Mouse (Mus musculus): ENCODE measurements around the gene Castor2. TPM values are rescaled to one million over a fixed set of nuclear protein-coding genes. Genes with fewer than 3 reads are reported as not detected.

The Castor2 gene
- 27.5 and 39.3 TPM in 2 replicates for polyA plus RNA-seq (2012; rRNA removed)

GRCm38 (mm10) chr5:134099496-134100211 lies at the start of gene Castor2:
Castor2 (plus strand) TSS chr5:134099711.
- Histone ChIP-seq H3K4me3 (ENCODE audit: insufficient read depth, low read depth, low read length) (peak within 1 kb of the TSS; percentile 63), H3K27ac (ENCODE audit: insufficient read depth, low read depth, low read length) (peak within 1 kb of the TSS; percentile 89), H3K36me3 (ENCODE audit: control insufficient read depth, insufficient read depth, low read length) (no peaks in the 10 kb centered on the region), H3K4me1 (ENCODE audit: control insufficient read depth, insufficient read depth, low read length) (peaks cover 11% of the 10 kb centered on the region; the same call in 1 of the 2 replicates), H3K27me3 (replicated peaks; ENCODE audit: control insufficient read depth, insufficient read depth, low read length) (no peaks in the 10 kb centered on the region)
- under 1% methylated on average over 58 of the region's 58 CpGs for WGBS
- DNase-seq, result peak; percentile 98
- TF ChIP-seq CTCF (conservative IDR thresholded peaks at IDR 0.05; ENCODE audit: insufficient read depth, insufficient read length, low read depth, low read length) (no peak), POLR2A (IDR thresholded peaks at IDR 0.05; ENCODE audit: low read depth, low read length) (peak; percentile 9)

- no peaks in the 10 kb centered on the region for H3K4me1 ChIP-seq (ENCODE audit: control insufficient read depth, insufficient read depth, low read length)
- H3K27ac ChIP-seq (ENCODE audit: insufficient read depth, low read depth, low read length), result no peak overlapping the region
- H3K4me3 ChIP-seq (ENCODE audit: insufficient read depth, low read depth, low read length), result no peak overlapping the region
- no peak for DNase-seq
- no peaks in the 10 kb centered on the region for H3K27me3 ChIP-seq (replicated peaks; ENCODE audit: control insufficient read depth, insufficient read depth, low read length)
- 14% methylated on average over 10 of the region's 10 CpGs for WGBS
- H3K36me3 ChIP-seq (ENCODE audit: control insufficient read depth, insufficient read depth, low read length), result no peaks in the 10 kb centered on the region
- TF ChIP-seq CTCF (conservative IDR thresholded peaks at IDR 0.05; ENCODE audit: insufficient read depth, insufficient read length, low read depth, low read length) (no peak), POLR2A (IDR thresholded peaks at IDR 0.05; ENCODE audit: low read depth, low read length) (no peak)
Observed at GRCm38 (mm10) chr5:134050711-134051110, 48.8 kb upstream of the Castor2 start.

GRCm38 (mm10) chr5:134052614-134053013 lies 46.9 kb upstream of the Castor2 start:
- Histone ChIP-seq H3K4me1 (ENCODE audit: control insufficient read depth, insufficient read depth, low read length) (no peaks in the 10 kb centered on the region), H3K4me3 (ENCODE audit: insufficient read depth, low read depth, low read length) (no peak overlapping the region), H3K27ac (ENCODE audit: insufficient read depth, low read depth, low read length) (no peak overlapping the region), H3K36me3 (ENCODE audit: control insufficient read depth, insufficient read depth, low read length) (no peaks in the 10 kb centered on the region), H3K27me3 (replicated peaks; ENCODE audit: control insufficient read depth, insufficient read depth, low read length) (no peaks in the 10 kb centered on the region)
- 96% methylated on average over 4 of the region's 4 CpGs for WGBS
- TF ChIP-seq CTCF (conservative IDR thresholded peaks at IDR 0.05; ENCODE audit: insufficient read depth, insufficient read length, low read depth, low read length), result peak; percentile 21; the same call in 1 of the 2 replicates
- no peak for TF ChIP-seq POLR2A (IDR thresholded peaks at IDR 0.05; ENCODE audit: low read depth, low read length)
- DNase-seq, result no peak

GRCm38 (mm10) chr5:134054496-134054895 lies 45.0 kb upstream of the Castor2 start:
- H3K4me1 ChIP-seq (ENCODE audit: control insufficient read depth, insufficient read depth, low read length), result no peaks in the 10 kb centered on the region
- WGBS, result 92% methylated on average over 4 of the region's 4 CpGs

GRCm38 (mm10) chr5:134058793-134059352 lies 40.6 kb upstream of the Castor2 start:
- 20% methylated on average over 13 of the region's 13 CpGs for WGBS
- H3K27me3 ChIP-seq (replicated peaks; ENCODE audit: control insufficient read depth, insufficient read depth, low read length), result no peaks in the 10 kb centered on the region
- H3K36me3 ChIP-seq (ENCODE audit: control insufficient read depth, insufficient read depth, low read length), result no peaks in the 10 kb centered on the region
- TF ChIP-seq CTCF (conservative IDR thresholded peaks at IDR 0.05; ENCODE audit: insufficient read depth, insufficient read length, low read depth, low read length), result no peak
- TF ChIP-seq POLR2A (IDR thresholded peaks at IDR 0.05; ENCODE audit: low read depth, low read length), result no peak
- no peaks in the 10 kb centered on the region for H3K4me1 ChIP-seq (ENCODE audit: control insufficient read depth, insufficient read depth, low read length)
- H3K27ac ChIP-seq (ENCODE audit: insufficient read depth, low read depth, low read length), result no peak overlapping the region
- DNase-seq, result no peak
- H3K4me3 ChIP-seq (ENCODE audit: insufficient read depth, low read depth, low read length), result no peak overlapping the region

More at GRCm38 (mm10) chr5:134054496-134054895, 45.0 kb upstream of the Castor2 start:
- DNase-seq, result no peak
- Histone ChIP-seq H3K4me3 (ENCODE audit: insufficient read depth, low read depth, low read length) (no peak overlapping the region), H3K36me3 (ENCODE audit: control insufficient read depth, insufficient read depth, low read length) (no peaks in the 10 kb centered on the region), H3K27me3 (replicated peaks; ENCODE audit: control insufficient read depth, insufficient read depth, low read length) (no peaks in the 10 kb centered on the region), H3K27ac (ENCODE audit: insufficient read depth, low read depth, low read length) (no peak overlapping the region)
- TF ChIP-seq CTCF (conservative IDR thresholded peaks at IDR 0.05; ENCODE audit: insufficient read depth, insufficient read length, low read depth, low read length) (no peak), POLR2A (IDR thresholded peaks at IDR 0.05; ENCODE audit: low read depth, low read length) (no peak)

- no peak overlapping the region for H3K4me3 ChIP-seq (ENCODE audit: insufficient read depth, low read depth, low read length)
- H3K27me3 ChIP-seq (replicated peaks; ENCODE audit: control insufficient read depth, insufficient read depth, low read length), result no peaks in the 10 kb centered on the region
- H3K36me3 ChIP-seq (ENCODE audit: control insufficient read depth, insufficient read depth, low read length), result no peaks in the 10 kb centered on the region
- peak; percentile 77 for DNase-seq
- H3K4me1 ChIP-seq (ENCODE audit: control insufficient read depth, insufficient read depth, low read length), result no peaks in the 10 kb centered on the region
- TF ChIP-seq POLR2A (IDR thresholded peaks at IDR 0.05; ENCODE audit: low read depth, low read length), result no peak
- peak; percentile 76 for TF ChIP-seq CTCF (conservative IDR thresholded peaks at IDR 0.05; ENCODE audit: insufficient read depth, insufficient read length, low read depth, low read length)
- WGBS, result 38% methylated on average over 15 of the region's 15 CpGs
- no peak overlapping the region for H3K27ac ChIP-seq (ENCODE audit: insufficient read depth, low read depth, low read length)
Observed at GRCm38 (mm10) chr5:134063362-134064064, 36.0 kb upstream of the Castor2 start.

- 59% methylated on average over 3 of the region's 3 CpGs for WGBS
- Histone ChIP-seq H3K4me1 (ENCODE audit: control insufficient read depth, insufficient read depth, low read length) (no peaks in the 10 kb centered on the region), H3K27me3 (replicated peaks; ENCODE audit: control insufficient read depth, insufficient read depth, low read length) (no peaks in the 10 kb centered on the region), H3K4me3 (ENCODE audit: insufficient read depth, low read depth, low read length) (no peak overlapping the region), H3K36me3 (ENCODE audit: control insufficient read depth, insufficient read depth, low read length) (no peaks in the 10 kb centered on the region), H3K27ac (ENCODE audit: insufficient read depth, low read depth, low read length) (no peak overlapping the region)
- no peak for DNase-seq
- TF ChIP-seq POLR2A (IDR thresholded peaks at IDR 0.05; ENCODE audit: low read depth, low read length) (no peak), CTCF (conservative IDR thresholded peaks at IDR 0.05; ENCODE audit: insufficient read depth, insufficient read length, low read depth, low read length) (no peak)
Observed at GRCm38 (mm10) chr5:134066261-134066660, 33.2 kb upstream of the Castor2 start.
